Mouse (Mus musculus) lung, postnatal 0 days (tissue): ENCODE measurements around the gene Dpm3.

Source experiments
- CTCF ChIP-seq: IDR thresholded peaks from 2 replicates; pipeline ENCODE4 v1.5.1; 2016; ENCODE audit warnings: antibody characterized with exemption, mild to moderate bottlenecking
- EP300 ChIP-seq: IDR thresholded peaks from 2 replicates; pipeline ENCODE4 v1.6.1; 2016; ENCODE audit warnings: antibody characterized with exemption, mild to moderate bottlenecking, control low read depth

- TF ChIP-seq EP300: no peak
- TF ChIP-seq CTCF: peak; percentile 52
These were observed 25.5 kb upstream of the Dpm3 start for GRCm38 (mm10) chr3:89233562-89234110.
